Mouse (Mus musculus): ENCODE measurements around the gene BC051142.
"Not testable (repeated sequence)": the region's sequence is repeated elsewhere in the genome, so short reads cannot be mapped to it uniquely, and the experiment has no call there.

BC051142 gene

DNA sequence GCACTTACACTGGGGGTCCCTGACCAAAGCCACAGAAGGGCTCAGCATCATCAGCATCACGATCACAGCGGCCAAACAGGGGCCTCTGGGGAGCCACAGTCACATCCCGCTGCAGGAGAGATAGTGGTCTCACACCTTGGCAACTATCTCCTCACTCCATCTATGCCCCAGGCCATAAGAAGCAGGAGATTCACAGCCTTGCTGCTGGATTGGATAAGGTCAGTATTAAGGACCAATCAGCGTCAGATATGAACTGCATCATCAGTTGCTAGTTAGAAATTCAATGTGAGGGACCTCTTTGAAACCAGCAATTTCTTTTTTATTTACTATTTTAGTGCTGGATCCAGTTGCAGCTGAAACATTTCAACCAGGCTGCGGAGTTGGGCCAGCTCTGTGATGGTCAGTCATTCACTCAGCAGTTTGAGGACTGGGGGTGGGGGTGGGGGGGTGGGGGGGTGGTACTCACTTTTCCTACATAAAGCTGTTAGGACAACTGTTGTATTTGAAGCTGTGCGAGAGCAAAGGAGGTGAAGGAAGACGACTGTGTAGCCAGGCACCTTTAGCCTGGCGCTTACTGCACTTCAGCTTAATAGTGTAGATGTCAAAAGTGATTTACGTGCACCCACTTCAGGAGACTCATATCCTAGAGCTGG lies 436 bp upstream of the BC051142 start:
- DNase-seq (ENCODE audit: low spot score in 2 of 2) = no peak

DNA sequence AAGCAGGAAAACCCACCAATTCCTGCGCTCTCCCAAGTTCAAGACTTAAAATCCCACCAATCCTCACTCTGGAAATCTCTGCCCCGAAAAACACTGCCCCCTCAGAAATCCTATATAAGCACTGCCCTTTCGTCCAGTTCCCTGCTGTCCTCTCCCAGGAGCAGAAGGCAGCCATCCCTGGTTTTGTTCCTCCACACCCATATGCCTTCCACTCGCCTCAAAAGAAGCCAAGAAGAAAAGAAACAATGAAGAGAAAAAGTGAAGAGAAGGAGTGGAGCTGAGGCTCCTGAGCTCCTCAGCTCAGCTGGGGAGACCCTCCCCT lies 735 bp downstream of the BC051142 start:
- no peak for DNase-seq (ENCODE audit: low spot score in 2 of 2)

- peak; percentile 29 to 64 for DNase-seq (ENCODE audit: low spot score in 2 of 2)
Observed at GRCm38 (mm10) chr17:34411117-34411516, 12.5 kb downstream of the BC051142 start.

DNA sequence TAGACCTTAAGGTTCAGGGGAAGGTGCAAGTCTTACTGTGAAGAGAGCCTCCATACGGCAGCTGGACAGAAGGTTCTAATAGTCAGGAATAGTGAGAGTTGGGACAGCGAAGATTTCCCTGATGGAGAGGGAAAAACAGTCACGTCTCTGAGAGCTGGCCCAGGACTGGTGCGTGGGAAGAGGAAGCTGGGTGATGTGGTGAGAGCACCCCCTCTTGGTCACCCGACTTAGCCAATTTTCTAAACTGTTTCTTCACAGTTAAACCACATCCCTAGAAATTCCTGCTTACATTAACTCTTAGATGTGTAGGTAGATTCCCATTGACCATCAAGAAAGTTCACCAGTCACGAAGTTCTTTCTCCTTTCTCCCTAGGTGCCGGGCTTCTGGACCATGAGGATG lies 21.4 kb downstream of the BC051142 start:
- no peak for DNase-seq (ENCODE audit: low spot score in 2 of 2)

GRCm38 (mm10) chr17:34427597-34427996 lies 29.0 kb downstream of the BC051142 start:
- no peak for DNase-seq (ENCODE audit: low spot score in 2 of 2)

- DNase-seq (ENCODE audit: low spot score in 2 of 2) = no peak
Observed at GRCm38 (mm10) chr17:34437120-34437519, 38.5 kb downstream of the BC051142 start.

DNA sequence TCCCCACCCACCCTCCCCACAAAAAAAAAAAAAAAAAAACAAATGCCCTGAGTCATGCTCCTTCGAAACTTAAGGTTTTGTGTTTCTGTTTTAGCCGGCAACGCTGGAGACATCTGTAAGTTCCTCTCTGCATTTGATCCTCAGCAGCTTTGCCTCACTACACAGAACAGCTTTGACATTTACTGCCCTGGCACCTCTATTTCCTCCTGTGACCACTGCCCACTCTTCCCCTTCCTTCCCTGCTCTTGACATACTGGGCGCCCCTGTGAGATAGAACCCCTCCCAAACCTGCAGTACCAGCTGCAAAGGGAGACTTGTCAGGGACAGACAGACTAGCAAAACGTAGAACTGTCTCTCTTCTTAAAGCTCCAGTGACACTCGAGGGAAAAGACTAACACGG lies 39.0 kb downstream of the BC051142 start:
- no peak for DNase-seq (ENCODE audit: low spot score in 2 of 2)

GRCm38 (mm10) chr17:34438588-34438987 lies 40.0 kb downstream of the BC051142 start:
- DNase-seq (ENCODE audit: low spot score in 2 of 2) = no peak

DNA sequence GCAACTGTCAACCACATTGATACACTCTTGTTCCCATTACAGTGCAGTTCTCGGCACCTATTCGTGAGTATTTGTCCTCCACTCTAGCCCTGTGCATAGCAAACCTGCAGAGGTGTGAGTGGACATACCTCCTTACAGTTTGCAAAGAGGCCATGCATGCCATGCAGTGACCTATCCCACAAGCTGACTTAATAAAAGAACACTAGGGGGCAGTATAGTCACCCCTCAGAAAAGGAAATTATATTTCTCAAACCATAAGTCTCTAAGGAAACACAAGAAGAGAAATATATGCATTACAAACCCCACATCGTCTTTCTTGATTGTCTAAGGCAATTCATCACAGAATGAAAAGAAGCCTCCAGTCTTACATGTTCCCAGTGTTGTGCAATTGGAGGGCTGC lies 41.2 kb downstream of the BC051142 start:
- no peak for DNase-seq (ENCODE audit: low spot score in 2 of 2)

DNA sequence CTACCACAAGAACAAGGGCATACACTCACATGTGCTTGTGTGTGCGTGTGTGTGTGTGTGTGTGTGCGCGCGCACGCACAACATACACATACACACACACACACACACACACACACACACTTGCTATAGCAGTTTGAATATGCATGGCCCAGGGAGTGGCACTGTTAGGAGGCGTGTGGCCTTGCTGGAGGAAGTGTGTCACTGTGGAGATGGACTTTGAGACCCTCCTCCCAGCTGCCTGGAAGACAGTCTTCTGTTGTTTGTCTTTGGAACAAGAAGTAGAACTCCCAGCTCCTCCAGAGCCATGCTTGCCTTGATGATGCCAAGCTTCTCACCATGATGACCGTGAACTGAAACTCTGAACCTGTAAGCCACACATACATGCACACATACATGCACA lies 43.4 kb downstream of the BC051142 start:
- no peak for DNase-seq (ENCODE audit: low spot score in 2 of 2)

- no peak for DNase-seq (ENCODE audit: low spot score in 2 of 2)
Observed at GRCm38 (mm10) chr17:34448473-34449041, 49.9 kb downstream of the BC051142 start.

- DNase-seq (ENCODE audit: low spot score in 2 of 2) = no peak
Observed at GRCm38 (mm10) chr17:34457668-34458067, 59.0 kb downstream of the BC051142 start.

DNA sequence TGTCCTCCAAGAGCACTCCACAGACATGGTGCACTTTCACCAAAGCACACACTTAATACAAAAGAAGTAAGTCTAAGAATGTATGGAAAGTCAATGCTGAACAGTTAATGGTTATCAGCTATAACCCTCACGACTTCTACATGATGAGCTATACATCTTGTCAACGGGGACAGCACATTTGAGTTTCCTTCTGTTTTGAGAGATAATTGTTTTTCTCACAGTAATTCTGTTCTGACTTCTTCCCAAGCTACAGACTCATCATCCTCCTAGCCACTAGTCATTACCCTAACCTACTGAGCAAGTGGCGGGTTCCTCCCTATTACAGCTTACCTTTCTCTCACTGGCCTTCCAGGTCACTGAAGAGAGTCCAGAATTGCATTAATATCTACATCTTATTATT lies 60.6 kb downstream of the BC051142 start:
- no peak for DNase-seq (ENCODE audit: low spot score in 2 of 2)

- not testable (repeated sequence) for DNase-seq (ENCODE audit: low spot score in 2 of 2)
Observed at GRCm38 (mm10) chr17:34465906-34466305, 67.3 kb downstream of the BC051142 start.

GRCm38 (mm10) chr17:34470491-34470890 lies 71.9 kb downstream of the BC051142 start:
- no peak for DNase-seq (ENCODE audit: low spot score in 2 of 2)

- DNase-seq (ENCODE audit: low spot score in 2 of 2) = no peak
Observed at GRCm38 (mm10) chr17:34475060-34475459, 76.4 kb downstream of the BC051142 start.

DNA sequence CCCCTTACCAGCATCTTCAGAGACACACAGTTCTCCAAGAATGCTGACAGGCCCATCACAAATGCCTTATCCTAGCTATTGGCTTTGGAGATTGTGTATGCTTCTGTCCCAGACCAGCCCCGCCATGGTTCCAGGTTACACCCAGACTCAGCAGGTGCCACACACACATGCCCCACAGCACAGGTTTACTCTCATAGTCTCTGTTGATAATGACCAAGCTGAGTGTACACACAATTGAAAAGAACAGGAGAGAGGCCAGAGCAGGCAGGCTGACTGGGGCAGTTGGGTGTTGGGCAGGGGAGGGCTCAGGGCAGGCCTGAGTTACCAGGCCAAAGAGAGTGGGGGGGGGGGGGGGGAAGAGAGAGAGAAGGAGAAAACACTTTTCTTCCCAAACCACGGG lies 77.8 kb downstream of the BC051142 start:
- DNase-seq (ENCODE audit: low spot score in 2 of 2) = no peak

GRCm38 (mm10) chr17:34477238-34478013 lies 78.8 kb downstream of the BC051142 start, which contains the start of gene Btnl4:
TSS of gene Btnl4 (minus strand) at chr17:34477318.
- DNase-seq (ENCODE audit: low spot score in 2 of 2) = not testable (repeated sequence)

DNA sequence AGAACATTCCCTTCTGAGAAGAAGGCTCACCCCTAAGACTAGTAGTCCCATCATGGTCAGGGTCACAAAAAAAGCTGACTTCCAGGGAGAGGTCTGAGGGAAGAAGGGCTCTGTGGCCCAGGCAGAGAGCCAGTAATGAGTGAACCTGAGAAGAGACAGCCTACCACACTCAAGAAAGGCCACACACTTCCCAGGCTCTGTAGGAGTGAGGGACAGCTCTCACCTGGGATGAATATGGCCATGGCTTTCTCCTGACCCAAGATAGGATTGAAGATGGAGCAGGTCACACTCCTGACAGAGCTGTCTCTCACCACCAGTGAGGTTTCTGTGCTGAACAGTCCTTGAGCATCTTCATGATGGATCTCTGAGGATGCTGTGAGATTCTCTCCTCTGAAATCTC lies 94.2 kb downstream of the BC051142 start:
- DNase-seq (ENCODE audit: low spot score in 2 of 2) = no peak

GRCm38 (mm10) chr17:34495156-34495555 lies 96.5 kb downstream of the BC051142 start:
- not testable (repeated sequence) for DNase-seq (ENCODE audit: low spot score in 2 of 2)

DNA sequence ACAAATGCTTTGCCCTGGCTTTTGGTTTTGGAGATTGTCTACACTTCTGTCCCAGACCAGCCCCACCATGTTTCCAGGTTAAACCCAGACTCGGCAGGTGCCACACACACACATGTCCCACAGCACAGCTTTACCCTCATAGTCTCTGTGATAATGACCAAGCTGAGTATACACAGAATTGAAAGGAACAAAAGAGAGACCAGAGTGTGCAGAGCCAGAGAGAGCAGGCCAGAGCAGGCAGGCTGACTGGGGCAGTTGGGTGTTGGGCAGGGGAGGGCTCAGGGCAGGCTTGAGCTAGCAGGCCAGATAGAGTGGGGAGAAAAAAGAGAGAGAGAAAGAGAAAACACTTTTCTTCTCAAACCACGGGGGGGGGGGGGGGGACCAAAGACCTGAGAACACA lies 97.9 kb downstream of the BC051142 start:
- DNase-seq (ENCODE audit: low spot score in 2 of 2) = no peak

GRCm38 (mm10) chr17:34497319-34497718 lies 98.7 kb downstream of the BC051142 start:
- DNase-seq (ENCODE audit: low spot score in 2 of 2) = not testable (repeated sequence)

GRCm38 (mm10) chr17:34497726-34498125 lies 99.1 kb downstream of the BC051142 start:
- not testable (repeated sequence) for DNase-seq (ENCODE audit: low spot score in 2 of 2)

Measured in frontal cortex, postnatal 14 days (tissue).